Mouse (Mus musculus): Measurements from ENCODE around the gene Pgs1.

The Pgs1 gene

GRCm38 (mm10) chr11:117986126-117987031 is at the start of gene Pgs1:
Gene Pgs1, plus strand, starts transcription at chr11:117986292.
- in situ Hi-C loops (cut with MboI; ENCODE audit: low pct_unique_long_range_greater_than_20kb in 1 of 2, low sequenced_read_pairs in 2 of 2, unreplicated experiment in 1 of 2), result no loop called here

DNA sequence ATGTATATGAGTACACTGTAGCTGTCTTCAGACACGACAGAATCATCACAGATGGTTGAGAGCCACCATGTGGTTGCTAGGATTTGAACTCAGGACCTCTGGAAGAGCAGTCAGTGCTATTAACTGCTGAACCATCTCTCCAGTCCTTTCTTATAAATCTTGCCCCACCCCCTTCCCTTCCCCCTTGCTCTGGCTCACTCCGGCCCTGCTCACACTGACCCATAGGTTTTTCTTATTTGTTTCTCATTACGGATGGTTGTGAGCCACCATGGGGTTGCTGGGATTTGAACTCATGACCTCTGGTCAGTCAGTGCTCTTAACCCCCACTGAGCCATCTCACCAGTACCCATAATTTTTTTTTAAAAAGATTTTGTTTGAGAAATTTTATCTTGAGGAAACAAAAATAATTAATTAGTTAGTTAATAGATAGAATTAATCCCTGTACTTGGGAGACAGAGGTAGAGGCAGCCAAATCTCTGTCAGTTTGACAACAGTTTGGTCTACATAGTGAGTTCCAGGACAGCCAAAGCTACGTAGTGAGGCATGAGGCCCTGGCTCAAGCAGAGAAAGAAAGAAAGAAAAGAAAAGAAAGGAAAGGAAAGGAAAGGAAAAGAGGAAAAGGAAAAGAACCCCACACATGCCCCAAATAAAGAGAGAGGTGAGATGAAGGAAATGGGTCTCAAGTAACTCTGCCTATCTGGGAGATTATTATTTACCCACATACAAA is 46.9 kb upstream of the Pgs1 start:
- in situ Hi-C loops (cut with MboI; ENCODE audit: low pct_unique_long_range_greater_than_20kb in 1 of 2, low sequenced_read_pairs in 2 of 2, unreplicated experiment in 1 of 2), result no loop called here

- in situ Hi-C loops (cut with MboI; ENCODE audit: low pct_unique_long_range_greater_than_20kb in 1 of 2, low sequenced_read_pairs in 2 of 2, unreplicated experiment in 1 of 2), result no loop called here
Observed at GRCm38 (mm10) chr11:117939741-117940285, 46.3 kb upstream of the Pgs1 start.

DNA sequence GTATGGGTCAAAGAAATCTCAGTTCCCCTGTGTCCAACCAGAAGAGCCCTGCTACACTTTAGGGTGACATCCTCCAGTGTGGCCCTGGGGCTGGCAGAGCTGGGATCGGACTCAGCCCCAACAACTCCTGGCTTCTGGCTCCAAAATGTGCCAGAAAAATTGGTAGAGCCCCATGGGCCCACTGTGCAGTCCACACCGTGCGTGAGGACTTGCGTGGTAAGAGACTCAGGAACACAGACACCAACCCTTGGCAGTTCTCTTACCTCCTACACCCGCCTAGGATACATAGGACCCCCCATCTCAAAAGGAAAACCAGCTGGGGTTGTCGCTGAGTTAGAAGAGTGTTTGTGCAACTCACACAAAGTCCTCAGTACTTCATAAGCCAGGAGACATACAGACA is 45.2 kb upstream of the Pgs1 start:
- in situ Hi-C loops (cut with MboI; ENCODE audit: low pct_unique_long_range_greater_than_20kb in 1 of 2, low sequenced_read_pairs in 2 of 2, unreplicated experiment in 1 of 2), result no loop called here

DNA sequence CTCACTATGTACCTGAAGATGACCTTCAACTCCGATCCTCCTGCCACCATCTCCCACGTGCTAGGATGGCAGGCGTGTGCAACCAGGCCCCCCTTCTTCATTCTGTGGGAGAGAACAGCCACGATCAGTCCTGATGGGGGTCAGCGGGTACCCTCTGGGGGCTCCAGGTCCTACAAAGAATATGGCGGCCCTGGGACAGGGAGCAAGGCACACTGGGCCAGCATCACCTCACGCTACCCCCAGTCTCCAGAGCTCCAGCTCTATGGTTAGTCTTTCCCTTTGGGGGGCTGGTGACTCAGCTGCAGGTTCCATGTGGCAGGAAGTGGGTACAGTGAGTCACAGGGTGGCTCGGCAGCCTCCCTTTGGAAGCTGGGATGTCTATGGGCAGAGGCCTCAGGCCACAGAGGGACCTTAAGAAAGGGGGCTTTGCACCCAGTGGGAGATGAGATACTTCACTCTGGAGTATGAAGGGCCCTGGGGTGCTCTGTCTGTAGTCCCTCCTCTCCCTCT is 44.7 kb upstream of the Pgs1 start:
- in situ Hi-C loops (cut with MboI; ENCODE audit: low pct_unique_long_range_greater_than_20kb in 1 of 2, low sequenced_read_pairs in 2 of 2, unreplicated experiment in 1 of 2), result no loop called here

DNA sequence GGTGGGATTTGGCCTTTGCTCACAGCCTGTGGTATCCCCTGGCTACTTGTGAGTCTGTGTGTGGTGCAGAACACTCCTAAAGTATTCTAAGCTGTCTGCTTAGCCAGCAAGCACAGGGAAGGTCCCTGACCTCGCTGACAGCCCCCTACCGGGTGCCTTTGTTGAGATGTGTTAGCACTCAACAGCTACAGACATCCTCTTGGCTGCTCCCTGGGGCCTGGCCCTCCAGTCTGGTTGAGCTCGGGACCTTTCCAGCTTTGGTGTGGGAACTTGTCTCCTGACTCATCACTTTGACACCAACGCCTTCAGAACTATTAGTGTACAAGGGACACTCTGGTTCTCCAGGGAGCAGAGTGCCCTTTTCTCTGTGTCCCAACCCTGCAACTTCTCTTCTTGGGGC is 44.2 kb upstream of the Pgs1 start:
- in situ Hi-C loops (cut with MboI; ENCODE audit: low pct_unique_long_range_greater_than_20kb in 1 of 2, low sequenced_read_pairs in 2 of 2, unreplicated experiment in 1 of 2), result no loop called here

DNA sequence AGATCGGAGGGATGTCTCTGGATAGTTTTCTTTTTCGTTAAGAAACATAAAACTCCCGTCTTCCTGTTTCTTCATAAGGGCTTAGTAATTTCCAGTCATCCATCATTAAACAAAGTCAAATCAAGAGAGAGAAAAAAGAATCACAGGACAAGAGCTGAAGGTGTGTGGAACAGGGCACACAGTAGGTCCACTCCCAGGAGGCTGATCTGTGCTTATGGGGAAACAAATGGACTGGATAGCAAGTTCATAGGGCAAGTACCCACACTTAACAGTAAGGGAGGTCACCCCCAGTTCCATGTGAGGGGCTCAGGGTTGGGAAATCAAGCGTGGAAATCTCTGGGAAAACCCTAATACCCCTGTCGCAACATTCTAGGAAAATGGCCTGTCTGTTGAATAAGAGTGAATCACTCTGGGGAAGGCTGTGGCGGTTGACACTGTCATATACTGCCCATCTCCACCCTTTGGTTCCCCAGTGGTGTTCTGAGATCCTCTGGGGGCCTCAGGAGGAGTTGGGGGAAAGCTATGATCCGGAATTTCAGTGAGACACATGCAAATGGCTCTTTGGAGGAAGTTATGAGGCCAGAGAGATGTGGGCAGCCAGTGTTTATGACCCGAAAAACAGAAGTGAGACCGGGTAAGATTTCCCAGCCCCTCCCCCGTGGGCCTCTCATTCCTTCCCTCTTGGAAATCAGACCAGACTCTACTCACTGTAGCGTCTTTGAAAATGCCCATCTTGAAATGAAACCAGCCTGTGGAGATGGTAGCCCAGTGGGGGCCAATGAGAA is 39.7 kb upstream of the Pgs1 start:
- in situ Hi-C loops (cut with MboI; ENCODE audit: low pct_unique_long_range_greater_than_20kb in 1 of 2, low sequenced_read_pairs in 2 of 2, unreplicated experiment in 1 of 2), result no loop called here

GRCm38 (mm10) chr11:117946996-117947419 is 39.1 kb upstream of the Pgs1 start:
- in situ Hi-C loops (cut with MboI; ENCODE audit: low pct_unique_long_range_greater_than_20kb in 1 of 2, low sequenced_read_pairs in 2 of 2, unreplicated experiment in 1 of 2), result no loop called here

- in situ Hi-C loops (cut with MboI; ENCODE audit: low pct_unique_long_range_greater_than_20kb in 1 of 2, low sequenced_read_pairs in 2 of 2, unreplicated experiment in 1 of 2), result no loop called here
Observed at GRCm38 (mm10) chr11:117949392-117950091, 36.5 kb upstream of the Pgs1 start.

DNA sequence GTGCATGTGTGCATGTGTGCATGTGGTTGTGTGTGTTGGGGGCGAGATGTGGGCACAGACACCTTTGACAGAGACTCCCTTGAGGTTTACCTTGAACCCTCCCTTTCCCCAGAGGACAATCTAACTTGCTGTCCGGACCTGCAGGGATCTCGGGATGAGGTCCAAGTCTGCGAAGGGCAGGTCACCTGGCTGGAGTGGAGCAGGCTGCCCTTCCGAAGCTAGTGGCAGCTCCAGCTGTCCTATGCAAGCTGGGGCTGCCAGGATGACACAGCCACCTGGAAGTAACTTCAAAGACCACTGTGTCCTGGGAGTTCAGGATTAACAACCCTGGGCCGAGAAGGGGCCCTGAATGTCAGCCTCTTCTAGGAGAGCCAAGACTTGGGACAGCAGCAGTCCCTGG is 34.7 kb upstream of the Pgs1 start:
- in situ Hi-C loops (cut with MboI; ENCODE audit: low pct_unique_long_range_greater_than_20kb in 1 of 2, low sequenced_read_pairs in 2 of 2, unreplicated experiment in 1 of 2), result no loop called here

GRCm38 (mm10) chr11:117952174-117952933 is 33.7 kb upstream of the Pgs1 start:
- in situ Hi-C loops (cut with MboI; ENCODE audit: low pct_unique_long_range_greater_than_20kb in 1 of 2, low sequenced_read_pairs in 2 of 2, unreplicated experiment in 1 of 2), result no loop called here

GRCm38 (mm10) chr11:117954094-117954493 is 32.0 kb upstream of the Pgs1 start:
- in situ Hi-C loops (cut with MboI; ENCODE audit: low pct_unique_long_range_greater_than_20kb in 1 of 2, low sequenced_read_pairs in 2 of 2, unreplicated experiment in 1 of 2), result no loop called here

- in situ Hi-C loops (cut with MboI; ENCODE audit: low pct_unique_long_range_greater_than_20kb in 1 of 2, low sequenced_read_pairs in 2 of 2, unreplicated experiment in 1 of 2), result no loop called here
Observed at GRCm38 (mm10) chr11:117954819-117955218, 31.3 kb upstream of the Pgs1 start.

GRCm38 (mm10) chr11:117955621-117956020 is 30.5 kb upstream of the Pgs1 start:
- in situ Hi-C loops (cut with MboI; ENCODE audit: low pct_unique_long_range_greater_than_20kb in 1 of 2, low sequenced_read_pairs in 2 of 2, unreplicated experiment in 1 of 2), result no loop called here

DNA sequence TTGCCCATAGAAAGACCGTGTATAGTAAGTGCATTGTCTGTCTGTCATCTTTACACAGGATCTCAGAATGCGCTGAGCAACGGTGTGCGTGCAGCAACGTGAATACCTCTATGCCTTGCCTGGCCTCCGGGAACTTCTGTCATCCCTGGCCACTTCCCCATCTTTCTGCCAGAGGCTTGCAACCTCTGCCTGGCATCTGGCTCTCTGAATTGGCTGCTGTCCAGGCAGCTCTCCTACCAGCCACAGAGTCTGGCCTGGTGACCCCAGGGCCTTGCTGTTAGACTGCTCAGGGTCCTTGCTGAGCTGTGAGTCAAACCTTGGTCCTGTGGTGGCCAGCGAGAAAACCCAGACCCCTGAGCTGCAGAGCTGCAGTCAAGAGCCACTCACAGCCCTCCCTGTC is 27.9 kb upstream of the Pgs1 start:
- in situ Hi-C loops (cut with MboI; ENCODE audit: low pct_unique_long_range_greater_than_20kb in 1 of 2, low sequenced_read_pairs in 2 of 2, unreplicated experiment in 1 of 2), result no loop called here

DNA sequence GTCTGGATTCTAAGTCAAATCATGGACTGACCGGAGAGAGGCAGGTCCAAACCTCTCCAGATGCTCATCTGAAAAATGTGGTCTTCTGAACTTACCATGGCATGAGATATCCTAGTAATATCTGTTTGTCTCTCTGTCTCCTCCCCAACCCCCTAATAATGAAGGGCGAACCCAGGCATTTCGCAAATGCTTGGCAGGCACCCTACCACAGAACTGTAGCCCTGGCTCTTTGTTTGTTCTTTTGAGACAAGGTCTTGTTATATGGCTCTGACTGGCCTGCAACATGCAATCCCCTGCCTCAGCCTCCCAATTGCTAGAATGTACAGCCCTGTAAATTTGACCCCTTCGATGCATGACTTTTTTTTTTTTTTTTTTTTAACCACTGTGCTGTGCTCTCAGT is 26.9 kb upstream of the Pgs1 start:
- in situ Hi-C loops (cut with MboI; ENCODE audit: low pct_unique_long_range_greater_than_20kb in 1 of 2, low sequenced_read_pairs in 2 of 2, unreplicated experiment in 1 of 2), result no loop called here

DNA sequence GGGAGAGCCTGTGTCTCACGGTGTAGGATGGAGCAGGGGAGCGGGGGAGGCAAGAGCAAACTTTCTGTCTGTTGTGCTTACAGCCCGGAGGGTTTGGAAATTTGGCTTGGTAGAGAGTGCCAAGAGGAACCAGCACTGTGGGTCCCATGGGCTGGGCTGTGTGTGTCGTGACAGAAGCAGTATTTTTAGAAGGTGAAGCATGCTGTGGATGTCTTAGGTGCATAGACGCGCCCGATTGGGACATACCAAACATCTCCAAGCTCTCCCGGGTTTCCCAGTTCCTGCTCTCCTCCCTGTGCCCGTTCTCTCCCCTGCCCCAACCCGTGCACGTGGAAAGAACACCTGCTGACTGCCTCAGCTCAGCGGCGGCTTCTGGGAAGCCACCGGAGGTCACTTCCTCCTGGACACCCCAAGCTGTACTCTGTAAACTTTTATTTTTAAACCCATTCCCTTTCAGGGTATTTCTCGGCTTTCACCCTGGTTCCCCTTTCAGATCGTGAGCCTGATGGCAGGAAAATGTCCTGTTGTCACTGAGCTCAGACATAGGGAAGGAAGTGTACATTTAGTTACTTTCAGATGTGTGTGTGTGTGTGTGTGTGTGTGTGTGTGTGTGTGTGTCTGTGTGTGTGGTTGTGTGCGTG is 26.2 kb upstream of the Pgs1 start:
- in situ Hi-C loops (cut with MboI; ENCODE audit: low pct_unique_long_range_greater_than_20kb in 1 of 2, low sequenced_read_pairs in 2 of 2, unreplicated experiment in 1 of 2), result no loop called here
